ENCODE assay signal across 9 mouse cellular contexts in the genomic region with DNA sequence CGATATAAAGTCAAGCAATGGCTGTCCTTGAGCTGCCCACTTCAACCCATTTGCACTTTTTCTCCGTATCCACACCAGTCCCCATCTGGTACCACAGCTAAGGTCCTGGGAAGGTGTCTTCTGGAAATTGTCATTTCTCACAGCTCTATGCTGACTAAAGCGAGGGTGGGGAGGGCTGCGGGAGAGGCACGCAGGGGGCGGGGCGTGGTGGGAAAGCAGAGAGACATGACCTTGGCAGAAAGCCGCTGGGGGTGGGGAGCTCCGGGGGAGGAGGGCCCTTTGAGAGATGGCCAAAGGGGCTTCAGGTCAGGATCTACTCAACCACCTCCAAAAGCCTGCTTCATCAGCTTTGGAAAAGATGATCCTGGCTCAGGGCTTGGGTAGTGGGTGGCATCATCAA. TPM values are rescaled to one million over a fixed set of nuclear protein-coding genes. Genes with fewer than 3 reads are reported as not detected.
DNase-seq lines count a peak whose midpoint lies in the region; ATAC-seq and TF ChIP-seq lines count a peak whose summit lies in the region.
"Had no signal": no experiment of that assay in that cellular context is flagged by ENCODE, and none has a peak within 500 bp of the region (broad histone marks: within the 10 kb centered on the region; RNA-seq: fewer than 3 reads in every experiment).

No protein-coding gene starts in this region.

- no peak for ATAC-seq in kidney, embryonic 15.5 days (replicated peaks; ENCODE audit: low FRiP score)
- no peak for ATAC-seq in embryonic facial prominence, embryonic 15.5 days (ENCODE audit: insufficient number of reproducible peaks, low FRiP score, low TSS enrichment, low read depth)
- ATAC-seq in liver, postnatal 0 days, result no peak
- no peak for ATAC-seq in inflammation-experienced regulatory T-cells, adult 6 months

- H3K27ac ChIP-seq in kidney, embryonic 15.5 days, result no peak overlapping the region
- no peak overlapping the region for H3K27ac ChIP-seq in ES-Bruce4 (ENCODE audit: insufficient read depth, low read length)
- H3K27ac ChIP-seq in embryonic facial prominence, embryonic 15.5 days (replicated peaks), result no peak overlapping the region
- no peak overlapping the region for H3K27ac ChIP-seq in liver, postnatal 0 days (ENCODE audit: low read depth)
- H3K27ac ChIP-seq: neural tube, embryonic 12.5 days had no signal

- H3K27me3 ChIP-seq in kidney, embryonic 15.5 days, result peaks cover 4% of the 10 kb centered on the region; the same call in 1 of the 2 replicates
- peaks cover 9% of the 10 kb centered on the region for H3K27me3 ChIP-seq in ES-Bruce4 (ENCODE audit: control insufficient read depth, insufficient read depth, low read length, poor library complexity, severe bottlenecking)
- no peaks in the 10 kb centered on the region for H3K27me3 ChIP-seq in embryonic facial prominence, embryonic 15.5 days
- peaks cover 4% of the 10 kb centered on the region; the same call in 1 of the 2 replicates for H3K27me3 ChIP-seq in liver, postnatal 0 days (ENCODE audit: insufficient read depth, low read length)

- H3K4me1 ChIP-seq in kidney, embryonic 15.5 days, result peaks cover 14% of the 10 kb centered on the region
- peaks cover 3% of the 10 kb centered on the region for H3K4me1 ChIP-seq in ES-Bruce4 (ENCODE audit: control insufficient read depth, insufficient read depth, low read length)
- H3K4me1 ChIP-seq in embryonic facial prominence, embryonic 15.5 days, result 0 out of 2 replicates have a peak, but pooled peaks cover 5% of the 10 kb centered on the region
- H3K4me1 ChIP-seq in liver, postnatal 0 days (ENCODE audit: insufficient read depth), result no peaks in the 10 kb centered on the region; the same call in 1 of the 2 replicates
- H3K4me1 ChIP-seq: neural tube, embryonic 12.5 days had no signal

- no peak overlapping the region for H3K4me3 ChIP-seq in kidney, embryonic 15.5 days (replicated peaks)
- H3K4me3 ChIP-seq in ES-Bruce4 (ENCODE audit: low read depth, low read length), result peak overlapping the region; percentile 26; the same call in 1 of the 2 replicates
- H3K4me3 ChIP-seq in embryonic facial prominence, embryonic 15.5 days (replicated peaks), result peak overlapping the region; percentile 53; the same call in 1 of the 2 replicates
- peak overlapping the region; percentile 64; the same call in 1 of the 2 replicates for H3K4me3 ChIP-seq in liver, postnatal 0 days (ENCODE audit: low read depth, low read length)

- TF ChIP-seq CTCF in ES-Bruce4 (IDR thresholded peaks at IDR 0.05; ENCODE audit: low read depth, low read length), result no peak
- TF ChIP-seq CTCF in liver, postnatal 0 days (IDR thresholded peaks at IDR 0.05; ENCODE audit: low read depth), result no peak

- H3K9ac ChIP-seq in kidney, embryonic 15.5 days, result no peak overlapping the region
- peak overlapping the region; percentile 95; the same call in 1 of the 2 replicates for H3K9ac ChIP-seq in ES-Bruce4 (ENCODE audit: low read depth, poor library complexity, severe bottlenecking)
- no peak overlapping the region for H3K9ac ChIP-seq in embryonic facial prominence, embryonic 15.5 days
- H3K9ac ChIP-seq in liver, postnatal 0 days (replicated peaks), result no peak overlapping the region
- H3K9ac ChIP-seq: neural tube, embryonic 12.5 days had no signal

- peak overlapping the region; percentile 60 for H3K4me2 ChIP-seq in kidney, embryonic 15.5 days
- peak overlapping the region; percentile 52 for H3K4me2 ChIP-seq in embryonic facial prominence, embryonic 15.5 days (replicated peaks)
- peak overlapping the region; percentile 71 for H3K4me2 ChIP-seq in liver, postnatal 0 days (ENCODE audit: low read depth, low read length)

- H3K9me3 ChIP-seq in kidney, embryonic 15.5 days (replicated peaks), result no peaks in the 10 kb centered on the region
- H3K9me3 ChIP-seq in ES-Bruce4 (replicated peaks; ENCODE audit: control insufficient read depth, insufficient read depth, low read length, poor library complexity, severe bottlenecking), result no peaks in the 10 kb centered on the region
- no peaks in the 10 kb centered on the region for H3K9me3 ChIP-seq in embryonic facial prominence, embryonic 15.5 days (replicated peaks)
- no peaks in the 10 kb centered on the region for H3K9me3 ChIP-seq in liver, postnatal 0 days (ENCODE audit: low read length)
- H3K9me3 ChIP-seq: neural tube, embryonic 12.5 days had no signal

- 36% methylated on average over 9 of the region's 9 CpGs for WGBS in kidney, embryonic 15.5 days
- 38% methylated on average over 9 of the region's 9 CpGs for WGBS in embryonic facial prominence, embryonic 15.5 days
- 31% methylated on average over 9 of the region's 9 CpGs for WGBS in liver, postnatal 0 days (ENCODE audit: insufficient replicate concordance)

- TF ChIP-seq POLR2A in ES-Bruce4 (IDR thresholded peaks at IDR 0.05; ENCODE audit: insufficient read depth, low read length), result no peak

- DNase-seq in kidney, postnatal 25 days, result no peak
- DNase-seq in liver, postnatal 0 days, result peak; percentile 25
- no peak for DNase-seq in layer of hippocampus, postnatal 36 days
- DNase-seq in ovary, adult 18-20 months (ENCODE audit: low spot score), result no peak

- no peak for TF ChIP-seq EP300 in ES-Bruce4 (IDR thresholded peaks at IDR 0.05; ENCODE audit: insufficient read depth, low read depth, low read length)
- no peak for TF ChIP-seq EP300 in liver, postnatal 0 days (IDR thresholded peaks at IDR 0.05; ENCODE audit: low read depth)

- H3K36me3 ChIP-seq in kidney, embryonic 15.5 days, result no peaks in the 10 kb centered on the region
- H3K36me3 ChIP-seq in ES-Bruce4 (ENCODE audit: control insufficient read depth, insufficient read depth, low read length, poor library complexity, severe bottlenecking), result no peaks in the 10 kb centered on the region
- no peaks in the 10 kb centered on the region for H3K36me3 ChIP-seq in embryonic facial prominence, embryonic 15.5 days
- H3K36me3 ChIP-seq in liver, postnatal 0 days (replicated peaks; ENCODE audit: insufficient read depth, low read length), result no peaks in the 10 kb centered on the region
- H3K36me3 ChIP-seq: neural tube, embryonic 12.5 days had no signal

RNA-seq across cellular contexts. Expression of a gene that starts 7.9 kb away (rescaled TPM):
- 5.3 and 6.3 TPM in 2 replicates for polyA plus RNA-seq in kidney, embryonic 15.5 days (2015; fragmentation: Nextera tagmentation; extraction: Ambion mirVana)
- 5.6 and 6.1 TPM in 2 replicates for polyA plus RNA-seq in ES-Bruce4 (2011; ENCODE audit: insufficient read depth, insufficient read length, low read depth, missing spikeins)
- 6.5 and 7.3 TPM in 2 replicates for polyA plus RNA-seq in embryonic facial prominence, embryonic 15.5 days (2015; fragmentation: Nextera tagmentation; extraction: Ambion mirVana)
- 1.3 and 1.5 TPM in 2 replicates for polyA plus RNA-seq in liver, postnatal 0 days (2015; fragmentation: Nextera tagmentation; extraction: Ambion mirVana)
- under 1 TPM; 0.56 to 0.70 TPM for total RNA-seq in layer of hippocampus, postnatal 36 days (2021)
- polyA plus RNA-seq in inflammation-experienced regulatory T-cells, adult 6 months (2017; shearing (Covaris generic)), result 10 to 100 TPM; 26.8 to 32.6 (median 28.2) TPM

RNA-seq across cellular contexts. Expression of a gene that starts 58.3 kb away (rescaled TPM):
- polyA plus RNA-seq in kidney, embryonic 15.5 days (2015; fragmentation: Nextera tagmentation; extraction: Ambion mirVana), result 90.7 and 97.2 TPM in 2 replicates
- 45.9 and 47.4 TPM in 2 replicates for polyA plus RNA-seq in ES-Bruce4 (2011; ENCODE audit: insufficient read depth, insufficient read length, low read depth, missing spikeins)
- polyA plus RNA-seq in embryonic facial prominence, embryonic 15.5 days (2015; fragmentation: Nextera tagmentation; extraction: Ambion mirVana), result 57.2 and 60.8 TPM in 2 replicates
- 64.0 and 67.7 TPM in 2 replicates for polyA plus RNA-seq in liver, postnatal 0 days (2015; fragmentation: Nextera tagmentation; extraction: Ambion mirVana)
- total RNA-seq in layer of hippocampus, postnatal 36 days (2021), result 10 to 100 TPM; 28.3 to 29.0 TPM
- 10 to 100 TPM; 28.1 to 40.4 (median 33.4) TPM for polyA plus RNA-seq in inflammation-experienced regulatory T-cells, adult 6 months (2017; shearing (Covaris generic))
